Mouse (Mus musculus) gastrocnemius, postnatal 4 days (tissue): ENCODE data around the gene Ankrd34b. TPM values are rescaled to one million over a fixed set of nuclear protein-coding genes. Genes with fewer than 3 reads are reported as not detected.

ENCODE experiments used
- total RNA-seq, 2 experiments: library from RNA; stranded (reverse); gene quantifications; 2 replicates each; pipeline ENCODE4 v1.2.3; 2021

The Ankrd34b gene
- total RNA-seq, 2 experiments from 2014 or later: not detected

Other genes with a start within 250 kb of the Ankrd34b start
- gene Gm20379, start 119.9 kb upstream of the Ankrd34b start, total RNA-seq: not detected
- gene Dhfr, start 71.2 kb upstream of the Ankrd34b start, total RNA-seq: 1 to 10 TPM; 3.8 to 4.1 TPM
- 10 to 100 TPM; 16.2 to 22.0 TPM for gene Msh3, start 70.9 kb upstream of the Ankrd34b start, total RNA-seq
- gene Fam151b, start 58.1 kb downstream of the Ankrd34b start, total RNA-seq: 1 to 10 TPM; 4.2 to 4.5 TPM
- 10 to 100 TPM; 21.2 to 23.7 TPM for gene Zfyve16, start 105.0 kb downstream of the Ankrd34b start, total RNA-seq
- gene Spz1, start 150.3 kb downstream of the Ankrd34b start, total RNA-seq: not detected
- gene Serinc5, start 185.2 kb downstream of the Ankrd34b start, total RNA-seq: 10 to 100 TPM; 35.8 to 37.7 TPM